Mouse (Mus musculus) intestine, embryonic 15.5 days (tissue): ENCODE results near the gene Cltc. TPM values are rescaled to one million over a fixed set of nuclear protein-coding genes. Genes with fewer than 3 reads are reported as not detected.

Experiments used
- ATAC-seq: fragments of 200-750 bp; cut with Nextera tagmentation; 2 replicates; pipeline ENCODE4 v1.8.0; 2017; ENCODE audit warnings: moderate TSS enrichment, moderate library complexity
- H3K27ac ChIP-seq: fragments of 300-500 bp; sonication (generic); 2 replicates; pipeline ENCODE4 v1.5.1; 2015; ENCODE audit warnings: mild to moderate bottlenecking, inconsistent platforms
- H3K27me3 ChIP-seq: fragments of 300-500 bp; sonication (generic); replicated peaks from 2 replicates; pipeline ENCODE4 v1.6.1; 2015; ENCODE audit warnings: inconsistent platforms
- H3K36me3 ChIP-seq: fragments of 300-500 bp; sonication (generic); 2 replicates; pipeline ENCODE4 v1.6.1; 2015; ENCODE audit warnings: inconsistent platforms
- H3K4me1 ChIP-seq: fragments of 300-500 bp; sonication (generic); replicated peaks from 2 replicates; pipeline ENCODE4 v1.6.1; 2015; ENCODE audit warnings: inconsistent platforms
- H3K4me2 ChIP-seq: fragments of 300-500 bp; sonication (generic); replicated peaks from 2 replicates; pipeline ENCODE4 v1.6.1; 2015; ENCODE audit warnings: mild to moderate bottlenecking, inconsistent platforms
- H3K4me3 ChIP-seq: fragments of 300-500 bp; sonication (generic); replicated peaks from 2 replicates; pipeline ENCODE4 v1.5.1; 2015; ENCODE audit warnings: inconsistent platforms
- H3K9ac ChIP-seq: fragments of 300-500 bp; sonication (generic); 2 replicates; pipeline ENCODE4 v1.6.1; 2015; ENCODE audit warnings: inconsistent platforms
- H3K9me3 ChIP-seq: fragments of 300-500 bp; sonication (generic); 2 replicates; pipeline ENCODE4 v1.6.1; 2016; ENCODE audit warnings: inconsistent platforms
- WGBS: fragments of 180-500 bp; shearing (Covaris S2); methylation state at CpG from one replicate; pipeline ENCODE4 v1.1.7; 2015; 5-methylcytosine and 5-hydroxymethylcytosine counted together
- polyA plus RNA-seq: library from polyadenylated mRNA; unstranded; fragments of >200 nt; fragmentation: Nextera tagmentation; extraction: Ambion mirVana; gene quantifications from 2 replicates; pipeline ENCODE4 v1.2.1, GENCODE M21; 2015

The Cltc gene
- polyA plus RNA-seq, 1 experiment from 2014 or later = 135 TPM

GRCm38 (mm10) chr11:86691956-86692355 lies 65.4 kb downstream of the Cltc start:
- H3K4me3 ChIP-seq = no peak overlapping the region
- no peaks in the 10 kb centered on the region for H3K9me3 ChIP-seq
- peaks cover 23% of the 10 kb centered on the region for H3K36me3 ChIP-seq
- no peaks in the 10 kb centered on the region for H3K4me1 ChIP-seq
- no peak for ATAC-seq
- no peak overlapping the region for H3K4me2 ChIP-seq
- H3K9ac ChIP-seq = no peak overlapping the region
- no peak overlapping the region for H3K27ac ChIP-seq
- WGBS = 89% methylated on average over 2 of the region's 2 CpGs
- H3K27me3 ChIP-seq = no peaks in the 10 kb centered on the region

- H3K4me3 ChIP-seq = no peak overlapping the region
- no peaks in the 10 kb centered on the region for H3K4me1 ChIP-seq
- no peak for ATAC-seq
- H3K9ac ChIP-seq = no peak overlapping the region
- H3K27me3 ChIP-seq = no peaks in the 10 kb centered on the region
- H3K36me3 ChIP-seq = peaks cover 20% of the 10 kb centered on the region
- no peak overlapping the region for H3K27ac ChIP-seq
- H3K9me3 ChIP-seq = no peaks in the 10 kb centered on the region
- WGBS = 91% methylated on average over 3 of the region's 3 CpGs
- no peak overlapping the region for H3K4me2 ChIP-seq
These were observed 65.9 kb downstream of the Cltc start for GRCm38 (mm10) chr11:86691482-86691881.

- Histone ChIP-seq H3K27me3 (no peaks in the 10 kb centered on the region), H3K4me3 (no peak overlapping the region), H3K27ac (no peak overlapping the region), H3K9ac (no peak overlapping the region), H3K4me2 (no peak overlapping the region), H3K4me1 (0 out of 2 replicates have a peak, but pooled peaks cover 1% of the 10 kb centered on the region), H3K36me3 (peaks cover 17% of the 10 kb centered on the region), H3K9me3 (no peaks in the 10 kb centered on the region)
- WGBS = 86% methylated on average over 3 of the region's 3 CpGs
- ATAC-seq = no peak
These were observed 67.0 kb downstream of the Cltc start for GRCm38 (mm10) chr11:86690383-86690782.

GRCm38 (mm10) chr11:86685366-86685765 lies 72.0 kb downstream of the Cltc start:
- Histone ChIP-seq H3K4me2 (peak overlapping the region; percentile 77), H3K9me3 (no peaks in the 10 kb centered on the region), H3K27me3 (no peaks in the 10 kb centered on the region), H3K9ac (0 out of 2 replicates have a peak overlapping the region, but pooled peaks have one; percentile 93), H3K4me1 (peaks cover 14% of the 10 kb centered on the region; the same call in 1 of the 2 replicates), H3K36me3 (0 out of 2 replicates have a peak, but pooled peaks cover 5% of the 10 kb centered on the region), H3K4me3 (peak overlapping the region; percentile 78; the same call in 1 of the 2 replicates), H3K27ac (no peak overlapping the region)
- WGBS = 81% methylated on average over 1 of the region's 1 CpGs
- ATAC-seq = no peak

GRCm38 (mm10) chr11:86684126-86685012 lies 73.0 kb downstream of the Cltc start:
- WGBS = 6% methylated on average over 20 of the region's 20 CpGs
- ATAC-seq = no peak

GRCm38 (mm10) chr11:86683395-86684125 lies 73.8 kb downstream of the Cltc start, which contains the start of the genes Vmp1 and Ptrh2:
Gene Vmp1 (minus strand): TSS chr11:86683836.
Gene Ptrh2 (plus strand): TSS chr11:86683985.
- H3K4me1 ChIP-seq = peaks cover 14% of the 10 kb centered on the region; the same call in 1 of the 2 replicates
- H3K27me3 ChIP-seq = no peaks in the 10 kb centered on the region
- peak within 1 kb of the TSS; percentile 93 for H3K9ac ChIP-seq
- H3K36me3 ChIP-seq = no peaks in the 10 kb centered on the region
- peak within 1 kb of the TSS; percentile 90 for H3K27ac ChIP-seq
- H3K4me2 ChIP-seq = peak within 1 kb of the TSS; percentile 77
- H3K9me3 ChIP-seq = no peaks in the 10 kb centered on the region
- ATAC-seq = peak; percentile 94
- H3K4me3 ChIP-seq = peak within 1 kb of the TSS; percentile 78
- WGBS = under 1% methylated on average over 56 of the region's 56 CpGs

More at GRCm38 (mm10) chr11:86684126-86685012, 73.0 kb downstream of the Cltc start:
- Histone ChIP-seq H3K9me3 (no peaks in the 10 kb centered on the region), H3K36me3 (0 out of 2 replicates have a peak, but pooled peaks cover 1% of the 10 kb centered on the region), H3K27me3 (no peaks in the 10 kb centered on the region), H3K4me2 (peak overlapping the region; percentile 77), H3K27ac (peak overlapping the region; percentile 90), H3K4me1 (peaks cover 14% of the 10 kb centered on the region; the same call in 1 of the 2 replicates), H3K9ac (peak overlapping the region; percentile 93), H3K4me3 (peak overlapping the region; percentile 78)

GRCm38 (mm10) chr11:86682861-86683260 lies 74.5 kb downstream of the Cltc start:
- Histone ChIP-seq H3K4me2 (peak overlapping the region; percentile 77), H3K4me1 (peaks cover 14% of the 10 kb centered on the region; the same call in 1 of the 2 replicates), H3K27ac (no peak overlapping the region), H3K9me3 (no peaks in the 10 kb centered on the region), H3K4me3 (peak overlapping the region; percentile 78), H3K9ac (peak overlapping the region; percentile 93; the same call in 1 of the 2 replicates), H3K27me3 (no peaks in the 10 kb centered on the region), H3K36me3 (no peaks in the 10 kb centered on the region)
- no peak for ATAC-seq
- WGBS = 24% methylated on average over 7 of the region's 7 CpGs

- Histone ChIP-seq H3K4me3 (no peak overlapping the region), H3K27me3 (no peaks in the 10 kb centered on the region), H3K9me3 (no peaks in the 10 kb centered on the region), H3K36me3 (no peaks in the 10 kb centered on the region), H3K27ac (no peak overlapping the region), H3K9ac (no peak overlapping the region), H3K4me1 (peaks cover 14% of the 10 kb centered on the region; the same call in 1 of the 2 replicates), H3K4me2 (no peak overlapping the region)
- ATAC-seq = no peak
- WGBS = 75% methylated on average over 3 of the region's 3 CpGs
These were observed 75.9 kb downstream of the Cltc start for GRCm38 (mm10) chr11:86681423-86681822.

- Histone ChIP-seq H3K27ac (no peak overlapping the region), H3K36me3 (no peaks in the 10 kb centered on the region), H3K4me3 (no peak overlapping the region), H3K9ac (no peak overlapping the region), H3K4me2 (no peak overlapping the region), H3K27me3 (no peaks in the 10 kb centered on the region), H3K4me1 (peaks cover 14% of the 10 kb centered on the region; the same call in 1 of the 2 replicates), H3K9me3 (no peaks in the 10 kb centered on the region)
- ATAC-seq = no peak
- WGBS = 95% methylated on average over 3 of the region's 3 CpGs
These were observed 76.6 kb downstream of the Cltc start for GRCm38 (mm10) chr11:86680729-86681128.

- Histone ChIP-seq H3K27ac (peak overlapping the region; percentile 60; the same call in 1 of the 2 replicates), H3K36me3 (no peaks in the 10 kb centered on the region), H3K4me2 (no peak overlapping the region), H3K9ac (no peak overlapping the region), H3K4me1 (0 out of 2 replicates have a peak, but pooled peaks cover 5% of the 10 kb centered on the region), H3K27me3 (no peaks in the 10 kb centered on the region), H3K4me3 (no peak overlapping the region), H3K9me3 (no peaks in the 10 kb centered on the region)
- ATAC-seq = peak; percentile 59
- WGBS = 71% methylated on average over 5 of the region's 5 CpGs
These were observed 78.4 kb downstream of the Cltc start for GRCm38 (mm10) chr11:86678957-86679356.

- no peak overlapping the region for H3K9ac ChIP-seq
- 91% methylated on average over 4 of the region's 4 CpGs for WGBS
These were observed 81.8 kb downstream of the Cltc start for GRCm38 (mm10) chr11:86675520-86675919.

GRCm38 (mm10) chr11:86672772-86673171 lies 84.6 kb downstream of the Cltc start:
- H3K9ac ChIP-seq = no peak overlapping the region
- H3K4me2 ChIP-seq = no peak overlapping the region
- WGBS = 80% methylated on average over 3 of the region's 3 CpGs
- no peaks in the 10 kb centered on the region for H3K36me3 ChIP-seq
- H3K9me3 ChIP-seq = no peaks in the 10 kb centered on the region
- no peak for ATAC-seq
- no peaks in the 10 kb centered on the region for H3K4me1 ChIP-seq
- H3K27me3 ChIP-seq = no peaks in the 10 kb centered on the region
- H3K4me3 ChIP-seq = no peak overlapping the region
- H3K27ac ChIP-seq = no peak overlapping the region

More at GRCm38 (mm10) chr11:86675520-86675919, 81.8 kb downstream of the Cltc start:
- Histone ChIP-seq H3K4me2 (no peak overlapping the region), H3K4me1 (no peaks in the 10 kb centered on the region), H3K4me3 (no peak overlapping the region), H3K9me3 (no peaks in the 10 kb centered on the region), H3K36me3 (no peaks in the 10 kb centered on the region), H3K27me3 (no peaks in the 10 kb centered on the region), H3K27ac (no peak overlapping the region)
- ATAC-seq = no peak
